Mouse (Mus musculus): ENCODE data around the gene Dnase1l1. TPM values are rescaled to one million over a fixed set of nuclear protein-coding genes. Genes with fewer than 3 reads are reported as not detected.

Dnase1l1 gene
- polyA plus RNA-seq, 1 experiment from 2014 or later, result 16.8 TPM

- Histone ChIP-seq H3K27ac (replicated peaks) (no peak overlapping the region; the same call in 1 of the 2 replicates), H3K4me2 (replicated peaks) (peak overlapping the region; percentile 51), H3K9me3 (replicated peaks) (no peaks in the 10 kb centered on the region), H3K4me1 (peaks cover 4% of the 10 kb centered on the region; the same call in 1 of the 2 replicates), H3K27me3 (no peaks in the 10 kb centered on the region), H3K4me3 (replicated peaks) (peak overlapping the region; percentile 54), H3K9ac (no peak overlapping the region), H3K36me3 (peaks cover 47% of the 10 kb centered on the region)
- 79% methylated on average over 2 of the region's 2 CpGs for WGBS
- no peak for ATAC-seq (ENCODE audit: insufficient number of reproducible peaks, low FRiP score, low TSS enrichment, low read depth)
Measured at GRCm38 (mm10) chrX:74243396-74243795, 38.7 kb downstream of the Dnase1l1 start.

- WGBS, result 87% methylated on average over 4 of the region's 4 CpGs
Measured at GRCm38 (mm10) chrX:74240332-74240731, 41.8 kb downstream of the Dnase1l1 start.

GRCm38 (mm10) chrX:74233196-74233595, 48.9 kb downstream of the Dnase1l1 start:
- ATAC-seq (ENCODE audit: insufficient number of reproducible peaks, low FRiP score, low TSS enrichment, low read depth), result no peak
- no peaks in the 10 kb centered on the region for H3K9me3 ChIP-seq (replicated peaks)
- peaks cover 85% of the 10 kb centered on the region for H3K36me3 ChIP-seq
- H3K4me3 ChIP-seq (replicated peaks), result no peak overlapping the region
- no peaks in the 10 kb centered on the region for H3K27me3 ChIP-seq
- H3K4me2 ChIP-seq (replicated peaks), result no peak overlapping the region
- 88% methylated on average over 5 of the region's 5 CpGs for WGBS
- no peak overlapping the region for H3K9ac ChIP-seq
- H3K27ac ChIP-seq (replicated peaks), result no peak overlapping the region
- no peaks in the 10 kb centered on the region for H3K4me1 ChIP-seq

More at GRCm38 (mm10) chrX:74240332-74240731, 41.8 kb downstream of the Dnase1l1 start:
- Histone ChIP-seq H3K27me3 (no peaks in the 10 kb centered on the region), H3K9ac (no peak overlapping the region), H3K9me3 (replicated peaks) (no peaks in the 10 kb centered on the region), H3K4me3 (replicated peaks) (no peak overlapping the region), H3K4me2 (replicated peaks) (no peak overlapping the region), H3K27ac (replicated peaks) (no peak overlapping the region), H3K36me3 (peaks cover 71% of the 10 kb centered on the region), H3K4me1 (peaks cover 4% of the 10 kb centered on the region; the same call in 1 of the 2 replicates)
- ATAC-seq (ENCODE audit: insufficient number of reproducible peaks, low FRiP score, low TSS enrichment, low read depth), result no peak

GRCm38 (mm10) chrX:74230038-74230437, 52.1 kb downstream of the Dnase1l1 start:
- ATAC-seq (ENCODE audit: insufficient number of reproducible peaks, low FRiP score, low TSS enrichment, low read depth), result no peak
- no peak overlapping the region for H3K9ac ChIP-seq
- H3K36me3 ChIP-seq, result peaks cover 90% of the 10 kb centered on the region
- H3K4me2 ChIP-seq (replicated peaks), result no peak overlapping the region
- H3K27ac ChIP-seq (replicated peaks), result no peak overlapping the region
- H3K4me1 ChIP-seq, result no peaks in the 10 kb centered on the region
- H3K27me3 ChIP-seq, result no peaks in the 10 kb centered on the region
- no peak overlapping the region for H3K4me3 ChIP-seq (replicated peaks)
- H3K9me3 ChIP-seq (replicated peaks), result no peaks in the 10 kb centered on the region
- WGBS, result 77% methylated on average over 1 of the region's 1 CpGs

Small RNA genes lying within 50 kb of the gene (microRNA-seq; reads per million reads assigned to microRNA genes)
- gene Mir7091 (ENCODE audit: borderline number of aligned reads) (not detected), gene Mir7092 (ENCODE audit: borderline number of aligned reads) (not detected)

Other genes with a start within 250 kb of the Dnase1l1 start
- not detected in 2 replicates for gene Opn1mw, start 154.9 kb downstream of the Dnase1l1 start, polyA plus RNA-seq (2015; fragmentation: Nextera tagmentation; extraction: Ambion mirVana)
- 11.9 and 12.1 TPM in 2 replicates for gene Mecp2, start 147.0 kb downstream of the Dnase1l1 start, polyA plus RNA-seq (2015; fragmentation: Nextera tagmentation; extraction: Ambion mirVana)
- not detected in 2 replicates for gene Tex28, start 114.5 kb downstream of the Dnase1l1 start, polyA plus RNA-seq (2015; fragmentation: Nextera tagmentation; extraction: Ambion mirVana)
- gene Tktl1, start 105.1 kb downstream of the Dnase1l1 start, polyA plus RNA-seq (2015; fragmentation: Nextera tagmentation; extraction: Ambion mirVana), result not detected in 2 replicates
- gene Flna, start 32.5 kb downstream of the Dnase1l1 start, polyA plus RNA-seq (2015; fragmentation: Nextera tagmentation; extraction: Ambion mirVana), result 226 and 234 TPM in 2 replicates
- 26.5 and 28.8 TPM in 2 replicates for gene Emd, start 27.6 kb downstream of the Dnase1l1 start, polyA plus RNA-seq (2015; fragmentation: Nextera tagmentation; extraction: Ambion mirVana)
- gene Rpl10, start 11.5 kb downstream of the Dnase1l1 start, polyA plus RNA-seq (2015; fragmentation: Nextera tagmentation; extraction: Ambion mirVana), result 678 and 798 TPM in 2 replicates
- 98.0 and 103 TPM in 2 replicates for gene Taz, start 425 bp downstream of the Dnase1l1 start, polyA plus RNA-seq (2015; fragmentation: Nextera tagmentation; extraction: Ambion mirVana)
- gene Atp6ap1, start 14.8 kb upstream of the Dnase1l1 start, polyA plus RNA-seq (2015; fragmentation: Nextera tagmentation; extraction: Ambion mirVana), result 158 and 160 TPM in 2 replicates
- gene Gdi1, start 22.7 kb upstream of the Dnase1l1 start, polyA plus RNA-seq (2015; fragmentation: Nextera tagmentation; extraction: Ambion mirVana), result 223 and 260 TPM in 2 replicates
- 66.6 and 68.3 TPM in 2 replicates for gene Fam50a, start 30.7 kb upstream of the Dnase1l1 start, polyA plus RNA-seq (2015; fragmentation: Nextera tagmentation; extraction: Ambion mirVana)
- gene Plxna3, start 46.7 kb upstream of the Dnase1l1 start, polyA plus RNA-seq (2015; fragmentation: Nextera tagmentation; extraction: Ambion mirVana), result 20.2 and 21.5 TPM in 2 replicates
- gene Lage3, start 71.3 kb upstream of the Dnase1l1 start, polyA plus RNA-seq (2015; fragmentation: Nextera tagmentation; extraction: Ambion mirVana), result 96.2 and 101 TPM in 2 replicates
- 76.4 and 78.5 TPM in 2 replicates for gene Ubl4a, start 90.9 kb upstream of the Dnase1l1 start, polyA plus RNA-seq (2015; fragmentation: Nextera tagmentation; extraction: Ambion mirVana)
- 20.9 and 23.4 TPM in 2 replicates for gene Slc10a3, start 91.0 kb upstream of the Dnase1l1 start, polyA plus RNA-seq (2015; fragmentation: Nextera tagmentation; extraction: Ambion mirVana)
- 47.4 and 48.2 TPM in 2 replicates for gene Fam3a, start 110.9 kb upstream of the Dnase1l1 start, polyA plus RNA-seq (2015; fragmentation: Nextera tagmentation; extraction: Ambion mirVana)
- 20.3 and 21.4 TPM in 2 replicates for gene Ikbkg, start 111.0 kb upstream of the Dnase1l1 start, polyA plus RNA-seq (2015; fragmentation: Nextera tagmentation; extraction: Ambion mirVana)
- gene G6pdx, start 146.9 kb upstream of the Dnase1l1 start, polyA plus RNA-seq (2015; fragmentation: Nextera tagmentation; extraction: Ambion mirVana), result 54.1 and 65.4 TPM in 2 replicates
- gene Gm6880, start 199.1 kb upstream of the Dnase1l1 start, polyA plus RNA-seq (2015; fragmentation: Nextera tagmentation; extraction: Ambion mirVana), result 0.84 TPM in 1 of 2 replicates, not detected in the other